Mouse (Mus musculus) embryo, embryonic 11.5 days (tissue): ENCODE data around the gene P2rx2.

Source experiments
- DNase-seq: peaks from one replicate; pipeline ENCODE4 v3.0.0-alpha.2; 2012; ENCODE audit warnings: low read depth, low spot score

Gene P2rx2

GRCm38 (mm10) chr5:110330508-110330907 lies 12.5 kb downstream of the P2rx2 start:
- no peak for DNase-seq

- no peak for DNase-seq
Measured at GRCm38 (mm10) chr5:110313127-110313526, 29.9 kb downstream of the P2rx2 start.

GRCm38 (mm10) chr5:110308861-110309260 lies 34.2 kb downstream of the P2rx2 start:
- DNase-seq = no peak

- DNase-seq = no peak
Measured at GRCm38 (mm10) chr5:110300591-110300990, 42.4 kb downstream of the P2rx2 start.

GRCm38 (mm10) chr5:110296637-110297036 lies 46.4 kb downstream of the P2rx2 start:
- no peak for DNase-seq

- DNase-seq = no peak
Measured at GRCm38 (mm10) chr5:110291649-110292048, 51.4 kb downstream of the P2rx2 start.
